Mouse (Mus musculus) embryonic facial prominence, embryonic 11.5 days (tissue): ENCODE data around the gene Tbl2. TPM values are rescaled to one million over a fixed set of nuclear protein-coding genes. Genes with fewer than 3 reads are reported as not detected.
A peak's percentile ranks its signal among the peaks of the same experiment; 100 is the strongest.

Experiments
- ATAC-seq: fragments of 200-750 bp; cut with Nextera tagmentation; replicated peaks from 2 replicates; pipeline ENCODE4 v1.8.0; 2017; ENCODE audit warnings: low read depth; ENCODE audit not compliant: insufficient number of reproducible peaks, low FRiP score, low TSS enrichment
- DNase-seq: peaks from one replicate; pipeline ENCODE4 v3.0.0-alpha.2; 2015; ENCODE audit warnings: low spot score
- H3K27ac ChIP-seq: fragments of 300-500 bp; sonication (generic); replicated peaks from 2 replicates; pipeline ENCODE4 v1.5.1; 2014; ENCODE audit warnings: mild to moderate bottlenecking, low read depth, low read length, control low read depth
- H3K27me3 ChIP-seq: fragments of 300-500 bp; sonication (generic); 2 replicates; pipeline ENCODE4 v1.6.1; 2014; ENCODE audit warnings: mild to moderate bottlenecking, low read length, moderate library complexity, mixed read lengths; ENCODE audit not compliant: control insufficient read depth, insufficient read depth
- H3K36me3 ChIP-seq: fragments of 300-500 bp; sonication (generic); replicated peaks from 2 replicates; pipeline ENCODE4 v1.6.1; 2014; ENCODE audit warnings: low read depth, mild to moderate bottlenecking, low read length, moderate library complexity, mixed read lengths; ENCODE audit not compliant: control insufficient read depth, insufficient read depth
- H3K4me1 ChIP-seq: fragments of 300-500 bp; sonication (generic); 2 replicates; pipeline ENCODE4 v1.6.1; 2014; ENCODE audit warnings: low read length, mixed read lengths; ENCODE audit not compliant: control insufficient read depth, insufficient read depth
- H3K4me2 ChIP-seq: fragments of 300-500 bp; sonication (generic); 2 replicates; pipeline ENCODE4 v1.6.1; 2014; ENCODE audit warnings: low read depth, mild to moderate bottlenecking, control low read depth, low read length, moderate library complexity
- H3K4me3 ChIP-seq: fragments of 300-500 bp; sonication (generic); 2 replicates; pipeline ENCODE4 v1.5.1; 2014; ENCODE audit warnings: low read depth, low read length, control low read depth
- H3K9ac ChIP-seq: fragments of 300-500 bp; sonication (generic); replicated peaks from 2 replicates; pipeline ENCODE4 v1.6.1; 2014; ENCODE audit warnings: mild to moderate bottlenecking, control low read depth, low read length
- H3K9me3 ChIP-seq: fragments of 300-500 bp; sonication (generic); replicated peaks from 2 replicates; pipeline ENCODE4 v1.6.1; 2016; ENCODE audit warnings: mild to moderate bottlenecking, low read length, inconsistent platforms, mixed read lengths; ENCODE audit not compliant: control insufficient read depth
- WGBS: fragments of 180-500 bp; shearing (Covaris S2); extraction: QIAGEN DNeasy Blood & Tissue Kit; methylation state at CpG from one replicate; pipeline ENCODE4 v1.1.7; 2014; 5-methylcytosine and 5-hydroxymethylcytosine counted together
- polyA plus RNA-seq: library from polyadenylated mRNA; unstranded; fragments of >200 nt; fragmentation: Nextera tagmentation; extraction: Ambion mirVana; gene quantifications from 2 replicates; pipeline ENCODE4 v1.2.1, GENCODE M21; 2014

Tbl2 gene
- polyA plus RNA-seq = 20.0 and 20.8 TPM in 2 replicates

DNA sequence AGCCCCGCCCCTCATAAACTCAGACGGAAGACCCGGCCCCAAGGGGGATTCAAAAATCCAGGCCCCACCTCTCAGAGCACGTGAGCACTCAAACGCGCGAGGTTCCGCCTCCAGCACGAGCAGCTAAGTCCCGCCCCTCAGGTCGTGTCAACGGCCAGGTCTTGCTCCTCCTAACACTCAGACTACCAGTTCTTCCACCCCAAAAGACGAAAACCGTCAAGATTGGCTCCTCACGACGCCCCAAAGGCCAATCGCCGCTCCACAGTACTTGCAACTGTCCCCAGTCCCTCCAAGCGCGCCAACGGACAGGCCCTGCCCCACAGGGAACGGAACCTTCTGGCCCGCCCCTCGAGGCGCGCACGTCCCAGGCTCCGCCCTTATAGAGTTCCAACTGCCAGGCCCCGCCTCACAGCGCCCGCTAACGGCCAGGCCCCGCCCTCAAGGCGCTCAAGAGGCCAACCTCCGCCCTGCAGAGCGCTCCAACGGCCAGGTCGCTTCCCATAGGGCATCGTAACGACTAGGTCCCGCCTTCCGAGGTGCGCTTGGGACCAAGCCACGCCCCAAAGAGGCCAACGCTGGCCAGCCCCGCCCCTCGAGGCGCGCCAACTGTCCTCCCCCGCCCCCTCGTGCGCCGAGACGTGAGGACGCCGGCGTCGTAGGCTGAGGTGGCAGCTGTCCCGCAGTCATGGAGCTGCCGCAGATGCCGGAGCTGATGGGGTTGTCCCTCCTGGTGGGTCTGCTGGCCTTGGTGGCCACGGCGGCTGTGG, at the start of gene Tbl2:
Gene Tbl2 (plus strand): TSS at position 605 of the 767 bp plus-strand sequence.
- H3K27me3 ChIP-seq = no peaks in the 10 kb centered on the region
- peaks cover 2% of the 10 kb centered on the region; the same call in 1 of the 2 replicates for H3K36me3 ChIP-seq
- H3K4me2 ChIP-seq = peak within 1 kb of the TSS; percentile 53
- H3K9me3 ChIP-seq = no peaks in the 10 kb centered on the region
- WGBS = 0% methylated on average over 63 of the region's 63 CpGs
- H3K27ac ChIP-seq = peak within 1 kb of the TSS; percentile 88
- ATAC-seq = peak; percentile 98
- no peaks in the 10 kb centered on the region; the same call in 1 of the 2 replicates for H3K4me1 ChIP-seq
- H3K9ac ChIP-seq = peak within 1 kb of the TSS; percentile 75
- peak within 1 kb of the TSS; percentile 74 for H3K4me3 ChIP-seq
- peak; percentile 100 for DNase-seq

DNA sequence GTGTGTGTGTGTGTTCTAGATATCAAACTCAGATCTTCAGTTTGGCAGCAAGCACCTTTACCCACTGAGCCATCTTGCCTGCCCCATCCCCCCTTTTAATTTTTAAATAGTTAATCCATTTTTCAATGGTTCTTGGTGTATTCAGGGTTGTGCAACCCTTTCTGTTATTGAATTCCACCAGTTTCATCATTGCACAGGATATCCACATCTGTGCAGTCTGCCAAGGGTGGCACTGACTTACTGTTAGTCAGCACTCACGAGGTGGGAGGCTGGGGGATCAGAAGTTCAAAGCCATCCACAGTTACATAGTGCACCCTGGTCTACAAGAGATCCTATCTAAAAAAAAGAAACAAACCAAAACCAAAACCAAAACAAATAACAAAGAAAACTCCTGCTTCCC, 48.5 kb upstream of the Tbl2 start:
- WGBS = 64% methylated on average over 1 of the region's 1 CpGs
- H3K27me3 ChIP-seq = no peaks in the 10 kb centered on the region; the same call in 1 of the 2 replicates
- no peak overlapping the region for H3K27ac ChIP-seq
- H3K4me1 ChIP-seq = no peaks in the 10 kb centered on the region
- DNase-seq (no peak), ATAC-seq (no peak)
- H3K9me3 ChIP-seq = no peaks in the 10 kb centered on the region
- H3K4me2 ChIP-seq = no peak overlapping the region
- H3K4me3 ChIP-seq = no peak overlapping the region
- H3K9ac ChIP-seq = no peak overlapping the region
- no peaks in the 10 kb centered on the region for H3K36me3 ChIP-seq

- 65% methylated on average over 11 of the region's 11 CpGs for WGBS
- H3K27ac ChIP-seq = no peak overlapping the region
- no peak overlapping the region for H3K9ac ChIP-seq
- H3K4me1 ChIP-seq = peaks cover 4% of the 10 kb centered on the region; the same call in 1 of the 2 replicates
- peaks cover 20% of the 10 kb centered on the region for H3K27me3 ChIP-seq
- DNase-seq (peak; percentile 40), ATAC-seq (no peak)
- H3K4me3 ChIP-seq = no peak overlapping the region
- no peaks in the 10 kb centered on the region for H3K36me3 ChIP-seq
- H3K9me3 ChIP-seq = no peaks in the 10 kb centered on the region
- H3K4me2 ChIP-seq = no peak overlapping the region
Measured at GRCm38 (mm10) chr5:135103999-135104660, 45.3 kb upstream of the Tbl2 start.

GRCm38 (mm10) chr5:135106758-135107256, 42.6 kb upstream of the Tbl2 start:
- H3K4me1 ChIP-seq = peaks cover 4% of the 10 kb centered on the region; the same call in 1 of the 2 replicates
- H3K27me3 ChIP-seq = peaks cover 22% of the 10 kb centered on the region
- peak overlapping the region; percentile 55 for H3K9ac ChIP-seq
- no peaks in the 10 kb centered on the region for H3K9me3 ChIP-seq
- H3K4me3 ChIP-seq = peak overlapping the region; percentile 51
- ATAC-seq = peak; percentile 66
- DNase-seq = peak; percentile 95
- WGBS = under 1% methylated on average over 48 of the region's 48 CpGs
- H3K27ac ChIP-seq = no peak overlapping the region
- peak overlapping the region; percentile 94 for H3K4me2 ChIP-seq
- no peaks in the 10 kb centered on the region for H3K36me3 ChIP-seq

DNA sequence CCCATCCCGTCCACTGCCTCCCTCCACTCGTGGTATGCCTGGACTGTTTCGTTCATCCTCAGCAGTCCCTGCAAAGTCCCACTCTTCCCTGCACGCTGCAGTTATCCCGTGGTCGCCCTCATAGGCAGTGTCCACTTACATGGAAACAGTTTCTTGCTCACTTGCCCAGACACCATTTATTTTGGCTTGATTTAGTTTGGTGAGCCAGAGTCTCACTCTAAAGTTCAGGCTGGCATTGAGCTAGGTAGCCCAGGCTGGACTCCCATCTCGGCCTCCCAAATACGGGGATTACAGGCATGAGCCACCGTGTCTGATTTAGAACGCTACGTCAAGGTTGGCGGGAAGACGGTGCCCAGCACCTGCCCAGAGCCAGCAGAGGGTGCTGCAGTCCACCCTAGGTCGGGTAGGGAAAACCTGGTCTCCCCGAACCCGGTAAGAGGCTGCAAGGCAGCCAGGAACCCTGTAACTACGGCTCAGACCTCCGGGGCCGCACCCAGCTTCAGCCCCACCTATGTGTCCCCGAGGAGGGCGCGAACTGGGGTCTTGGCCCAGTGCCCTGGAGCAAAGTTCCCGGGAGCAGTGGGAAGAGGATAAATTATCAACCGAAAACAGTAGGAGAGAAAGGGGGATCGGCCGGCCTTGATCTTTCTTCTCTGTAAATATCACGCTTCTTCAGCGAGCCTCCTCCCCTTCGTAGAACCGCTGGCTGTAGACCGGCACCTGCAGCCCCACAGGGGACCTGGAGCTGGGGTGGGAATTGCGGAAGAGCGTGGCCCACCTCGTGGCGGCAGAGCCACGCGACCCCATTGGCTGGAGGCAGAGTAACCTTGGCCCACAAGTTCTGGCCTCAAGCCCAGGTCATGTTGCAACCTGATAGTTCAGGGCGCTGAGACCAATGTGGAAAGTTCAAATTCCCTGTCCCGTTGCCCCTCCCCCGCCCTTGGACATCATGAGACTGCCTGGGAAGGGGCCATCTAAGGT, 41.6 kb upstream of the Tbl2 start:
- ATAC-seq = 0 out of 2 replicates have a peak, but pooled peaks have one; percentile 25
- peak overlapping the region; percentile 22 for H3K9ac ChIP-seq
- 9% methylated on average over 40 of the region's 40 CpGs for WGBS

GRCm38 (mm10) chr5:135109017-135109416, 40.4 kb upstream of the Tbl2 start:
- Histone ChIP-seq H3K27ac (no peak overlapping the region), H3K9me3 (no peaks in the 10 kb centered on the region), H3K27me3 (peaks cover 22% of the 10 kb centered on the region), H3K4me2 (no peak overlapping the region), H3K4me3 (no peak overlapping the region), H3K9ac (no peak overlapping the region), H3K36me3 (no peaks in the 10 kb centered on the region), H3K4me1 (peaks cover 4% of the 10 kb centered on the region; the same call in 1 of the 2 replicates)
- DNase-seq (no peak), ATAC-seq (no peak)
- 54% methylated on average over 6 of the region's 6 CpGs for WGBS

More for the DNA sequence above, 41.6 kb upstream of the Tbl2 start:
- Histone ChIP-seq H3K27me3 (peaks cover 22% of the 10 kb centered on the region), H3K4me3 (peak overlapping the region; percentile 21), H3K9me3 (no peaks in the 10 kb centered on the region), H3K4me1 (peaks cover 4% of the 10 kb centered on the region; the same call in 1 of the 2 replicates), H3K36me3 (no peaks in the 10 kb centered on the region), H3K27ac (no peak overlapping the region), H3K4me2 (peak overlapping the region; percentile 94; the same call in 1 of the 2 replicates)
- peak; percentile 75 for DNase-seq

GRCm38 (mm10) chr5:135109426-135109825, 40.0 kb upstream of the Tbl2 start:
- Histone ChIP-seq H3K4me2 (no peak overlapping the region), H3K9me3 (no peaks in the 10 kb centered on the region), H3K9ac (no peak overlapping the region), H3K4me3 (no peak overlapping the region), H3K27me3 (peaks cover 22% of the 10 kb centered on the region), H3K4me1 (peaks cover 4% of the 10 kb centered on the region; the same call in 1 of the 2 replicates), H3K36me3 (no peaks in the 10 kb centered on the region), H3K27ac (no peak overlapping the region)
- 88% methylated on average over 3 of the region's 3 CpGs for WGBS
- DNase-seq = no peak
- ATAC-seq = no peak
